Mouse (Mus musculus): Measurements from ENCODE around the gene Cpxm1. TPM values are rescaled to one million over a fixed set of nuclear protein-coding genes. Genes with fewer than 3 reads are reported as not detected.

Gene Cpxm1
- polyA plus RNA-seq, 1 experiment from 2014 or later = 1.4 TPM

GRCm38 (mm10) chr2:130392836-130393235 lies 4.5 kb downstream of the Cpxm1 start:
- ATAC-seq (no peak), DNase-seq (no peak)
- WGBS (ENCODE audit: insufficient replicate concordance) = 70% methylated on average over 3 of the region's 3 CpGs
- peaks cover 5% of the 10 kb centered on the region; the same call in 1 of the 2 replicates for H3K4me1 ChIP-seq (ENCODE audit: insufficient read depth)
- no peak overlapping the region for H3K9ac ChIP-seq (replicated peaks)
- H3K4me3 ChIP-seq (ENCODE audit: low read depth, low read length) = no peak overlapping the region
- peaks cover 17% of the 10 kb centered on the region for H3K27me3 ChIP-seq (ENCODE audit: insufficient read depth, low read length)
- no peak overlapping the region for H3K4me2 ChIP-seq (ENCODE audit: low read depth, low read length)
- no peak overlapping the region for H3K27ac ChIP-seq (ENCODE audit: low read depth)
- TF ChIP-seq EP300 (IDR thresholded peaks at IDR 0.05; ENCODE audit: low read depth) = no peak
- TF ChIP-seq CTCF (IDR thresholded peaks at IDR 0.05; ENCODE audit: low read depth) = no peak
- no peaks in the 10 kb centered on the region for H3K36me3 ChIP-seq (replicated peaks; ENCODE audit: insufficient read depth, low read length)
- H3K9me3 ChIP-seq (ENCODE audit: low read length) = no peaks in the 10 kb centered on the region

DNA sequence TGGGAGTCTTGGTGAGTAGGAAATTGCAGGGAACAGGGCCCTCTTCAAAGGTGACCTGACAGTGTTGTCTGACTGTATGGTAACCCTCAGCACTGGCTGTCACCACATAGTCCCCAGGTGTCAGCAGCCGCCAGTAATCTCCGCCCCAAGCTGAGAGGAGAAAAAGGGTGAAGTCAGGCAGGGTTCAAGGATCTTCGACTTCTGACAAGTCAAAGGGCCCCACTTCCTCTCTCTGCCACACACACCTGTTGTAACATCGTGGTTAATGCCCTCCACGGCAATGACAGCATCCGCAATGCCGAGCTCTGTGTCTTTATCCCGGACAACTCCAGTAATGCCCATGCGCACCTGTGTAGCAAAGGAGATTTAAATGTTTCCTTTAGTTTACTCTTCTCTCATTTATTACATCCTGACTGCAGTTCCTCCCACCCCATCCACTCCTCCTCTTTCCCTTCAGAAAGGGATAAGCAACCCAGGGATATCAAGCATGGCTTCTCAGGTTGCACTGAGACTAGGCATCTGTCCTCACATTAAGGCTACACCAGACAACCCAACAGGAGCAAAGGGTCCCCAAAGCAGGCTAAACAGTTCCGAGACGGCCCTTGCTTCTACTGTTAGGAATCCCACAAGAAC lies 6.3 kb downstream of the Cpxm1 start:
- Histone ChIP-seq H3K9ac (replicated peaks) (no peak overlapping the region), H3K4me1 (ENCODE audit: insufficient read depth) (no peaks in the 10 kb centered on the region), H3K4me2 (ENCODE audit: low read depth, low read length) (no peak overlapping the region), H3K9me3 (ENCODE audit: low read length) (no peaks in the 10 kb centered on the region), H3K27me3 (ENCODE audit: insufficient read depth, low read length) (no peaks in the 10 kb centered on the region), H3K4me3 (ENCODE audit: low read depth, low read length) (no peak overlapping the region), H3K36me3 (replicated peaks; ENCODE audit: insufficient read depth, low read length) (no peaks in the 10 kb centered on the region), H3K27ac (ENCODE audit: low read depth) (no peak overlapping the region)
- TF ChIP-seq EP300 (IDR thresholded peaks at IDR 0.05; ENCODE audit: low read depth) = no peak
- TF ChIP-seq CTCF (IDR thresholded peaks at IDR 0.05; ENCODE audit: low read depth) = no peak
- no peak for ATAC-seq
- WGBS (ENCODE audit: insufficient replicate concordance) = 75% methylated on average over 11 of the region's 11 CpGs
- no peak for DNase-seq

DNA sequence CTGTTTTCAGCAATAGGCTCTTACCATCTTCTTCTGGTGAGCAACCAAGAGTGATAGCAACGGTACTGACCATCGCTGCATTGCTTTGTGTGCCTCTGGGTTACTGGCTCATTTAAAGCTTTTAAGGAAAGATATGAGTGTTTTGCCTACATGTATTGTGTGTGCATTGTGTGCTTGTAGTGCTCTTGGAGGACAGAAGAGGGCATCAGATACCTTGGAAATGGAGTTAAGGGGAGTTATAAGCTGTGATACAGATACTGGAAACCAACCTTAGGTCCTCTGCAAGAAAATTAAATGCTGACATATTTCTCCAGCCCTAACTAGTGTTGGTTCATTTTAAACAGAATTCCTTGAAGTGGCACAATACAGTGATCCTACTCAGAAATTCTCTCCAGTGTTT lies 8.6 kb downstream of the Cpxm1 start:
- no peak for DNase-seq
- 74% methylated on average over 2 of the region's 2 CpGs for WGBS (ENCODE audit: insufficient replicate concordance)
- H3K9me3 ChIP-seq (ENCODE audit: low read length) = no peaks in the 10 kb centered on the region
- H3K9ac ChIP-seq (replicated peaks) = no peak overlapping the region
- peak; percentile 61 for TF ChIP-seq CTCF (IDR thresholded peaks at IDR 0.05; ENCODE audit: low read depth)
- no peak for TF ChIP-seq EP300 (IDR thresholded peaks at IDR 0.05; ENCODE audit: low read depth)
- no peaks in the 10 kb centered on the region for H3K4me1 ChIP-seq (ENCODE audit: insufficient read depth)
- H3K36me3 ChIP-seq (replicated peaks; ENCODE audit: insufficient read depth, low read length) = no peaks in the 10 kb centered on the region
- ATAC-seq = no peak
- no peaks in the 10 kb centered on the region for H3K27me3 ChIP-seq (ENCODE audit: insufficient read depth, low read length)
- H3K4me3 ChIP-seq (ENCODE audit: low read depth, low read length) = no peak overlapping the region
- H3K4me2 ChIP-seq (ENCODE audit: low read depth, low read length) = no peak overlapping the region
- H3K27ac ChIP-seq (ENCODE audit: low read depth) = no peak overlapping the region

DNA sequence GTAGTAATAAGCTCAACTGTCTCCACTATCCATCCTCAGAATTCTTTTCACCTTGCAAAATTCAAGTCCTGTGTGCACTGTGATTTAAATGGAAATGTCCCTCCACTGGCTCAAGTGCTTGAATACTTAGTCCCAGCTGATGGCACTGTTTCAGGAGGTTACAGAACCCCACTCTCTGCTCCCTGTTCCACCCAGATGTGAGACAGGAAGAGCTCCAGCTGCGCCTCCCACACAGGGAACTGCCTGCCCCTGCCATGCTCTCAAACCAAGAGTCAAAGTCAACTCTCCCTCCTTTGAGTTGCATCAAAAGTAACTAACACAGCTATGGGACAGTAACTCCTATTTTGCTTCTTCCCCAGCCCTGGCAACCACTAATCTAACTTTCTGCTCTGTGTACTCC lies 11.2 kb downstream of the Cpxm1 start:
- 35% methylated on average over 1 of the region's 1 CpGs for WGBS (ENCODE audit: insufficient replicate concordance)

GRCm38 (mm10) chr2:130383895-130384294 lies 13.5 kb downstream of the Cpxm1 start:
- no peaks in the 10 kb centered on the region for H3K4me1 ChIP-seq (ENCODE audit: insufficient read depth)
- TF ChIP-seq EP300 (IDR thresholded peaks at IDR 0.05; ENCODE audit: low read depth) (no peak), CTCF (IDR thresholded peaks at IDR 0.05; ENCODE audit: low read depth) (no peak)
- DNase-seq = no peak
- no peak overlapping the region for H3K27ac ChIP-seq (ENCODE audit: low read depth)
- no peaks in the 10 kb centered on the region for H3K9me3 ChIP-seq (ENCODE audit: low read length)
- H3K36me3 ChIP-seq (replicated peaks; ENCODE audit: insufficient read depth, low read length) = no peaks in the 10 kb centered on the region
- no peak overlapping the region for H3K9ac ChIP-seq (replicated peaks)
- no peak for ATAC-seq
- no peak overlapping the region for H3K4me3 ChIP-seq (ENCODE audit: low read depth, low read length)
- H3K4me2 ChIP-seq (ENCODE audit: low read depth, low read length) = no peak overlapping the region
- 71% methylated on average over 6 of the region's 6 CpGs for WGBS (ENCODE audit: insufficient replicate concordance)
- no peaks in the 10 kb centered on the region for H3K27me3 ChIP-seq (ENCODE audit: insufficient read depth, low read length)

More for the DNA sequence above, 11.2 kb downstream of the Cpxm1 start:
- Histone ChIP-seq H3K36me3 (replicated peaks; ENCODE audit: insufficient read depth, low read length) (no peaks in the 10 kb centered on the region), H3K4me1 (ENCODE audit: insufficient read depth) (no peaks in the 10 kb centered on the region), H3K27me3 (ENCODE audit: insufficient read depth, low read length) (no peaks in the 10 kb centered on the region), H3K9ac (replicated peaks) (no peak overlapping the region), H3K4me3 (ENCODE audit: low read depth, low read length) (no peak overlapping the region), H3K9me3 (ENCODE audit: low read length) (no peaks in the 10 kb centered on the region), H3K27ac (ENCODE audit: low read depth) (no peak overlapping the region), H3K4me2 (ENCODE audit: low read depth, low read length) (no peak overlapping the region)
- DNase-seq (no peak), ATAC-seq (no peak)
- TF ChIP-seq CTCF (IDR thresholded peaks at IDR 0.05; ENCODE audit: low read depth) = no peak
- TF ChIP-seq EP300 (IDR thresholded peaks at IDR 0.05; ENCODE audit: low read depth) = no peak

- H3K27me3 ChIP-seq (ENCODE audit: insufficient read depth, low read length) = no peaks in the 10 kb centered on the region
- H3K4me3 ChIP-seq (ENCODE audit: low read depth, low read length) = no peak overlapping the region
- DNase-seq (no peak), ATAC-seq (no peak)
- H3K36me3 ChIP-seq (replicated peaks; ENCODE audit: insufficient read depth, low read length) = no peaks in the 10 kb centered on the region
- 55% methylated on average over 3 of the region's 3 CpGs for WGBS (ENCODE audit: insufficient replicate concordance)
- H3K4me2 ChIP-seq (ENCODE audit: low read depth, low read length) = no peak overlapping the region
- no peak overlapping the region for H3K27ac ChIP-seq (ENCODE audit: low read depth)
- TF ChIP-seq EP300 (IDR thresholded peaks at IDR 0.05; ENCODE audit: low read depth) (no peak), CTCF (IDR thresholded peaks at IDR 0.05; ENCODE audit: low read depth) (no peak)
- H3K9me3 ChIP-seq (ENCODE audit: low read length) = no peaks in the 10 kb centered on the region
- H3K9ac ChIP-seq (replicated peaks) = no peak overlapping the region
- H3K4me1 ChIP-seq (ENCODE audit: insufficient read depth) = no peaks in the 10 kb centered on the region
Measured at GRCm38 (mm10) chr2:130383205-130383604, 14.2 kb downstream of the Cpxm1 start.
